Mouse (Mus musculus) urinary bladder, postnatal 10 days (tissue): Measurements from ENCODE around the gene Sec14l1.

Experiments
- DNase-seq: peaks from one replicate; pipeline ENCODE4 v3.0.0; 2022; ENCODE audit warnings: low spot score

Sec14l1 gene

GRCm38 (mm10) chr11:117088271-117088991, 26.5 kb upstream of the Sec14l1 start:
- no peak for DNase-seq

- DNase-seq: no peak
Observed at GRCm38 (mm10) chr11:117089673-117090419, 25.1 kb upstream of the Sec14l1 start.

GRCm38 (mm10) chr11:117091406-117091805, 23.6 kb upstream of the Sec14l1 start:
- DNase-seq: no peak

GRCm38 (mm10) chr11:117091845-117092244, 23.1 kb upstream of the Sec14l1 start:
- no peak for DNase-seq

GRCm38 (mm10) chr11:117092711-117093110, 22.3 kb upstream of the Sec14l1 start:
- no peak for DNase-seq

- no peak for DNase-seq
Observed at GRCm38 (mm10) chr11:117093900-117094552, 20.9 kb upstream of the Sec14l1 start.

- no peak for DNase-seq
Observed at GRCm38 (mm10) chr11:117094646-117095045, 20.3 kb upstream of the Sec14l1 start.

GRCm38 (mm10) chr11:117097021-117097420, 17.9 kb upstream of the Sec14l1 start:
- DNase-seq: no peak

- DNase-seq: no peak
Observed at GRCm38 (mm10) chr11:117098155-117098554, 16.8 kb upstream of the Sec14l1 start.

- DNase-seq: no peak
Observed at GRCm38 (mm10) chr11:117098784-117099183, 16.2 kb upstream of the Sec14l1 start.

- no peak for DNase-seq
Observed at GRCm38 (mm10) chr11:117099372-117099771, 15.6 kb upstream of the Sec14l1 start.

GRCm38 (mm10) chr11:117101351-117101921, 13.5 kb upstream of the Sec14l1 start:
- no peak for DNase-seq

GRCm38 (mm10) chr11:117101925-117102717, 12.8 kb upstream of the Sec14l1 start:
- DNase-seq: no peak

- no peak for DNase-seq
Observed at GRCm38 (mm10) chr11:117103523-117103922, 11.4 kb upstream of the Sec14l1 start.

GRCm38 (mm10) chr11:117104044-117104757, 10.8 kb upstream of the Sec14l1 start:
- no peak for DNase-seq

- no peak for DNase-seq
Observed at GRCm38 (mm10) chr11:117105315-117105714, 9.7 kb upstream of the Sec14l1 start.

GRCm38 (mm10) chr11:117105850-117106249, 9.1 kb upstream of the Sec14l1 start:
- no peak for DNase-seq

- DNase-seq: no peak
Observed at GRCm38 (mm10) chr11:117106633-117107334, 8.2 kb upstream of the Sec14l1 start.

- no peak for DNase-seq
Observed at GRCm38 (mm10) chr11:117107837-117108236, 7.1 kb upstream of the Sec14l1 start.

GRCm38 (mm10) chr11:117108595-117108994, 6.4 kb upstream of the Sec14l1 start:
- no peak for DNase-seq
